Mouse (Mus musculus) frontal cortex, adult (tissue): ENCODE data around the gene Scmh1.

Experiments used
- ATAC-seq: cut with Nextera tagmentation; 2 replicates; pipeline ENCODE4 v1.9.2; 2017; ENCODE audit warnings: mild to moderate bottlenecking, moderate library complexity, mixed read lengths; ENCODE audit not compliant: low TSS enrichment

Scmh1 gene

DNA sequence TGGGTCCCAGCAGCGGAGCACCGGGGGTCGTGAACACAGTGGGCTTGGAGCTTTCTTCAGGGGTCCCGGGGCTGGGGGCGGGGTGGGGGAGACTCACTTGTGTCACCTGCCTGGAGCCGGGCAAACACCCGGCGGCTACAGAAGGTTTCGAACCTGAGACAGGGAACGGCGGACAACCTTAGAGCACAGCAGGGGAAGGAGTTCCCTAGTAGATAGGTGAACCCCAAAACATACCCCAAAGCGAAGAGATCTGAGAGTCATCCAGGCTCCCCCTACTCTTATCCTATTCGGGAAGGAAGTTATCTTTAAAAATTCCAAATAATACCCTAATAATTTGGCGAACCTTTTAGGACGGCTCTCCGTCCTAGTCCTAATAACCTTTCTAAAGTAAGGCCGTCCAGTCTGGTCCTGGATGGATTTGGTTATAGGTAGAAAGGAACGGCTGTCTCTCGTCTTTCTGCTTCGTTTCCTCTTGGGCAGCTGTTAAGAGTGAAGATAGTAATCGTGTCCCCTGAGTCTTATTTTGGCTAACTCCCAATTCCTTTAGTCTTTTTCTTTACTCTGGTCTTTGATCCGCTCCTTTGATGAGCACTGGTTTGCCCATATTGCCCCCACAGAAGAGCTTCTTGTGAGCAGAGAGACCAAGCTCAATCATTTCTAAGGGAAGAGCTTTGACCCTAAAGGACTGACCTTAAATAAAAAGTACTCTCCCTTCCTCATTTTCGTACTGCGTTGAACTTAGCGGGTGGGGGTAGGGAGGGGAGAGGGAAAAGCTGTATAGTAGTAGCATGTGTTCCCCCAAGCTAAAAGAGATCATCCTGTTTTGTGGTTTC, 941 bp downstream of the Scmh1 start:
- ATAC-seq = 0 out of 2 replicates have a peak, but pooled peaks have one; percentile 11

DNA sequence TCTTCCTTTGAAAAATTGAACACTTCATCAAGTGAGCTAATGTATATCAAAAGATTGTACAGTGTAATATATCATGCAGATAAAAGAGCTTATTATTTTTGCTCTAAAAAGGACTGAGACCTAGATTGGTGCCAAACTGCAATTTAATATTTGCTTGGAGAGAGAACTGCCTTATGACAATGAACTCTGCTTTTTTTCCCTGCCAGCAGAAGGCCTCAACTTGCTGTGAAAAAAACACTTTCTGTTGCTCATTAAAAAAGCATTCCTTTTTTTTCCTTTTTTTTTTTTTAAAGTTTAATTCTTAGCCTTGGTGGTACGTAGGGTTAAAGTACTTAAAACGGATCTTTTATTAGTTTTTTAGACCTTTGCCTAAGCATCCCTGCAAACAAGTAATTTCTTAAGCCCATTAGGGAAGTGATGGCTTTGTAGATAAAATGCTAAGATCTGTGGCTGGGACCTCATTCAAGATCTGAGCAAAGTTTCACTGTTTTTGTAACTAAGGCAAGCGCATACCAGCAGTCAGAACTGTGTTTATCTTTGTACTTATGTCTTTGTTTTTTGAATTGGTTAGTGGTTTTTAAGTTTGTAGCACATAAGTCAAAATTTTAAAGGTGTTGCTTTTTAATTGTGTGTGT, 1.7 kb downstream of the Scmh1 start:
- ATAC-seq = no peak

DNA sequence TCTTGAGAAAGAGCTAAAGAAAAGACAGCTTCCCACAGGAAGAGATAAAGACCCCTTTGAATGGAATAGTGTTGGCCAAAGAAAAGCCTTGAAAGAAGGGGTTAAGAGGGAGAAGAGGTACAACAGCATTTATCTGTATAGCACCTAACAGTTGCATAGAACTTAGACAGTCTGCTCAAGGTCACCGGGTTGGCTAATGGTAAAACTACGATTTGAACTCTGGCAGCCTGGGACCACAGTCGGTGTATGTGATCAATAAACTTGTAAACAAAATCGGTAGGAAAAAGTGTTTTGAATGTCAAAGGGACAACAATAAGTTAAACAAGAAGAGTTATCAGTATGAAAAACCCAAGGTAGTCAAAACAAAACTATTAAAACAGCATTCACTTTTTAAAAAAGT, 13.0 kb downstream of the Scmh1 start:
- no peak for ATAC-seq

DNA sequence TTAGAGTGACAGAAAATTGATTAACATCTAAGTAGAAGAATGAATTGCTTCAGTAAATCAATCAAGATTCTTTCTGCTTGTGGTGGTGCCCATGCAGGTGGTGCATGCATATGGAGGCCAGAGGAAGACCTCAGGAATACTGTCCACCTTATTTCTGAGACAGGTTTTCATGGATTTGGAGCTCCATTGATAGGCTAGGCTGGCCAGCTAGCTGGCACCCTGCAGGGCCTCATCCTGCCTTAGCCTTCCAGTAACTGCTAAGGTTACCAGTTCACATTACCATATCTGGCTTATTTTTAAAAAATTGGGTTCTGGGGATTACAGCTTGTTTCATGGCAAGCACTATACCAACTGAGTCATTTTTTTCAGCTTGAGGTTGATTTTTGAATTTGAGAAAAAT, 15.1 kb downstream of the Scmh1 start:
- no peak for ATAC-seq

GRCm38 (mm10) chr4:120420685-120421084, 15.6 kb downstream of the Scmh1 start:
- no peak for ATAC-seq

GRCm38 (mm10) chr4:120430601-120431000, 25.5 kb downstream of the Scmh1 start:
- no peak for ATAC-seq

- ATAC-seq = no peak
Measured at GRCm38 (mm10) chr4:120432599-120433373, 27.7 kb downstream of the Scmh1 start.

- ATAC-seq = no peak
Measured at GRCm38 (mm10) chr4:120461741-120462140, 56.7 kb downstream of the Scmh1 start.

- ATAC-seq = no peak
Measured at GRCm38 (mm10) chr4:120472946-120473345, 67.9 kb downstream of the Scmh1 start.

GRCm38 (mm10) chr4:120487707-120488106, 82.6 kb downstream of the Scmh1 start:
- no peak for ATAC-seq

- ATAC-seq = no peak
Measured at GRCm38 (mm10) chr4:120506955-120507354, 101.9 kb downstream of the Scmh1 start.

DNA sequence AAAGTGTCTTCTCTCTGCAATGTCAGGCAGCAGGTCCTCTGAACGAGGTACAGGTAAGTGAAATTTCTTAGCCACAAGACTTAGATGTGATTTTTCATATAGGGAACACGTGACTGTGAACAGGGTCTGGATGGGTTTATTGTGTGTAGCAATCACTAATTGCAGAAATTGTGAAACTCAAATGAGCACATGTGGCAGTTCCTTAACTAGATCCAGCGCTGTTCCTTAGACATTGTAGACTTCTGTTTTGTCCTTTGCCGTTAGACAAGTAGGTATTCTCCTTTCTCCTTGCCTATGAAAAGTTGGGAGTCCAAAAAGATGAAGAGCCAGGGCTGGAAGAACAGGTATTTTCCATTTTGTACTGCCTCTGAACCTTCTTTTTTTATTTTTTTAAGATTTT, 106.1 kb downstream of the Scmh1 start:
- no peak for ATAC-seq

GRCm38 (mm10) chr4:120514366-120514765, 109.3 kb downstream of the Scmh1 start:
- ATAC-seq = no peak

DNA sequence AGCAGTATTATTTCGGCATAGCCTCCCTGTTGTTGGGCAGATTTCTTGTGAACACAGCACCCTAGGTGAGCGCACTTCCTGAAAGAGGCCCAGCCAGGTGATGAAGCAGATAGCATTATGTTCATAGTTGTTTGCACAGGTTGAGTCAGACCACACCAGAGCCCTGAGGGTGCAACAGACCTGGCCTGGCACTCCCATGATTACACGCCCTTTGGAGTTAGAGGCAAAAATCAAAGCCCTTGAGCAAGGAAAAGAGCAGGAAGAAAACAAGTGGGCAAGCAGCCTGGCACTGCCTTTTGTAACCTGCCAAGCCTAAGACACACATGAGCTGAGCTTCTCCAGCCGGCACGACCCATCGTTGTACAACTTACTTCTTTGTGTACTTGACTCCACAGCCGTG, 111.4 kb downstream of the Scmh1 start:
- no peak for ATAC-seq

GRCm38 (mm10) chr4:120516907-120517306, 111.8 kb downstream of the Scmh1 start:
- ATAC-seq = no peak

DNA sequence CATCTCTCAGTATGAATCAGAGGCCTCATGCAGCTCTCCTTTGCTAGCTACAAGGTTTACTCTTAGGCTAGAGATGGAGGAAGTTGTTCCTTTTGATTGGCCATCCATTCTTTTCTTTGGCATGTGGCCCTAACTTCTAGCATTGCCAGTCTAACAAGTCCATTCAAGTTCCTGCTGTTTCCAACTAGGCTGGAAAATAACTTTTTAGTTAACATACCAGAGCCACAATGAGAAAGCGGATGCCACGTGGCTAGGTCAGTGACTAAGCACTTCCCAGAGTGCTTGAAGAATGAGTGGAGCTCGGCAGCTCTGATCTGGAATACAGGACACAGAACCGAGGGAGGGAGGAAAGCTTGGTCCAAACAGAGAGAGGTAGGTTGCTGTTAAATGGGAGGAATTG, 112.3 kb downstream of the Scmh1 start:
- ATAC-seq = no peak

- ATAC-seq = no peak
Measured at GRCm38 (mm10) chr4:120521761-120522160, 116.7 kb downstream of the Scmh1 start.

- no peak for ATAC-seq
Measured at GRCm38 (mm10) chr4:120522351-120522750, 117.3 kb downstream of the Scmh1 start.

GRCm38 (mm10) chr4:120523092-120523491, 118.0 kb downstream of the Scmh1 start:
- no peak for ATAC-seq

- ATAC-seq = no peak
Measured at GRCm38 (mm10) chr4:120528171-120528570, 123.1 kb downstream of the Scmh1 start.

- ATAC-seq = no peak
Measured at GRCm38 (mm10) chr4:120531986-120532385, 126.9 kb downstream of the Scmh1 start, which contains the start of gene Slfnl1. Slfnl1 (plus strand) TSS chr4:120532231.

GRCm38 (mm10) chr4:120538664-120539063, 133.6 kb downstream of the Scmh1 start:
- ATAC-seq = no peak
